Mouse (Mus musculus): ENCODE data around the gene Dapk1. TPM values are rescaled to one million over a fixed set of nuclear protein-coding genes. Genes with fewer than 3 reads are reported as not detected.
A peak's percentile ranks its signal among the peaks of the same experiment; 100 is the strongest.

The Dapk1 gene
- polyA plus RNA-seq, 1 experiment from 2014 or later = 40.8 TPM

GRCm38 (mm10) chr13:60648350-60648749 is 46.6 kb downstream of the Dapk1 start:
- H3K4me2 ChIP-seq (ENCODE audit: low read depth, low read length) = no peak overlapping the region
- peak; percentile 83 for ATAC-seq (ENCODE audit: low read depth)
- H3K4me1 ChIP-seq (replicated peaks; ENCODE audit: control insufficient read depth, insufficient read depth, low read length) = peaks cover 7% of the 10 kb centered on the region; the same call in 1 of the 2 replicates
- no peak overlapping the region for H3K4me3 ChIP-seq (ENCODE audit: low read length)
- H3K27me3 ChIP-seq (ENCODE audit: control insufficient read depth, insufficient read depth, low read depth, low read length) = no peaks in the 10 kb centered on the region
- peak overlapping the region; percentile 43 for H3K27ac ChIP-seq (ENCODE audit: low read length)
- H3K9ac ChIP-seq (ENCODE audit: low read length) = no peak overlapping the region
- no peaks in the 10 kb centered on the region for H3K36me3 ChIP-seq (ENCODE audit: control insufficient read depth, insufficient read depth, low read length)
- no peaks in the 10 kb centered on the region for H3K9me3 ChIP-seq (ENCODE audit: control insufficient read depth, low read length)
- WGBS = 61% methylated on average over 5 of the region's 5 CpGs

DNA sequence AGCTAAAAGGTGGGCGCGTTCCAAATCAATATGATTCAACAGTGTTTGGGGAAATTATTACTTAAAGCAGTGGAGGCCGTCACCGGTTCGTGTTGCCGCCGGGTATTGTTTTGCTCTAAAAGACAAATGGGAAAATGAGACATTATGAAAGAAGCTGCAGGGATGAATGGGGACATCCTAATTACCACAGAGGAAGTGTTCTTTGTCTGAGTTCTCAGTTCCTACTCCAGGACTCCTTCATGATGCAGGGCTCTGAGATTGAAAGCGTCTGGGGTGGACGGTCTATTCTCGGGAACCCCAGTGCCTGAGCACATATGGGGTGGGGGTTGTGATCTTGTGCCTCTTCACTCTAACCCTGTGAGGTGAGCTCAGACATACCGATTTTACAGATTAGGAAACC is 48.3 kb downstream of the Dapk1 start:
- no peaks in the 10 kb centered on the region for H3K9me3 ChIP-seq (ENCODE audit: control insufficient read depth, low read length)
- ATAC-seq (ENCODE audit: low read depth) = no peak
- WGBS = 87% methylated on average over 11 of the region's 11 CpGs
- peaks cover 4% of the 10 kb centered on the region; the same call in 1 of the 2 replicates for H3K4me1 ChIP-seq (replicated peaks; ENCODE audit: control insufficient read depth, insufficient read depth, low read length)
- no peaks in the 10 kb centered on the region for H3K36me3 ChIP-seq (ENCODE audit: control insufficient read depth, insufficient read depth, low read length)
- no peak overlapping the region for H3K27ac ChIP-seq (ENCODE audit: low read length)
- no peak overlapping the region for H3K4me3 ChIP-seq (ENCODE audit: low read length)
- H3K9ac ChIP-seq (ENCODE audit: low read length) = no peak overlapping the region
- no peak overlapping the region for H3K4me2 ChIP-seq (ENCODE audit: low read depth, low read length)
- H3K27me3 ChIP-seq (ENCODE audit: control insufficient read depth, insufficient read depth, low read depth, low read length) = no peaks in the 10 kb centered on the region

GRCm38 (mm10) chr13:60654017-60654565 is 52.3 kb downstream of the Dapk1 start:
- peak; percentile 58 for ATAC-seq (ENCODE audit: low read depth)
- Histone ChIP-seq H3K4me3 (ENCODE audit: low read length) (no peak overlapping the region), H3K27me3 (ENCODE audit: control insufficient read depth, insufficient read depth, low read depth, low read length) (no peaks in the 10 kb centered on the region), H3K9me3 (ENCODE audit: control insufficient read depth, low read length) (no peaks in the 10 kb centered on the region), H3K4me1 (replicated peaks; ENCODE audit: control insufficient read depth, insufficient read depth, low read length) (peaks cover under 1% of the 10 kb centered on the region; the same call in 1 of the 2 replicates), H3K9ac (ENCODE audit: low read length) (no peak overlapping the region), H3K27ac (ENCODE audit: low read length) (peak overlapping the region; percentile 14; the same call in 1 of the 2 replicates), H3K4me2 (ENCODE audit: low read depth, low read length) (no peak overlapping the region), H3K36me3 (ENCODE audit: control insufficient read depth, insufficient read depth, low read length) (no peaks in the 10 kb centered on the region)
- WGBS = 73% methylated on average over 2 of the region's 2 CpGs

DNA sequence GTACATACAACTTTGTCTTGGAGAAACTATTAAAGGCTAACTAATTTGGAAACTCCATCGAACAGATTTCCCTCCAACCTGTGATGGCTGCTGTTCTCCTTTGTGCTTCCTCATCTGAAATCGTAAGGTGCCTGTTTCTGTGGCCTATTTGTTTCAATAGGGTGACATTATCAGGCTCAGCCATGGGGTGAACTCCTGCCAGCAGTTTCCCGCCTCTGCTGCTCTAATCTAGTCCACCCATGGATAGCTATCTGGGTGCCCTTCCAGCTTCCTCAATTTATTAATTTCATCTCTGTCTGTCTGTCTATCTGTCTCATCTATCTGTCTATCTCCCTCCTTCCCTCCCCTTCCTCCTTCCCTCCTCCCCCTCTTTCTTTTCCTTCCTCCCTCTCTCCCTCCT is 53.5 kb downstream of the Dapk1 start:
- 82% methylated on average over 3 of the region's 3 CpGs for WGBS
- ATAC-seq (ENCODE audit: low read depth) = no peak
- Histone ChIP-seq H3K4me2 (ENCODE audit: low read depth, low read length) (no peak overlapping the region), H3K27me3 (ENCODE audit: control insufficient read depth, insufficient read depth, low read depth, low read length) (no peaks in the 10 kb centered on the region), H3K9me3 (ENCODE audit: control insufficient read depth, low read length) (no peaks in the 10 kb centered on the region), H3K4me1 (replicated peaks; ENCODE audit: control insufficient read depth, insufficient read depth, low read length) (peaks cover 3% of the 10 kb centered on the region), H3K9ac (ENCODE audit: low read length) (no peak overlapping the region), H3K27ac (ENCODE audit: low read length) (no peak overlapping the region), H3K4me3 (ENCODE audit: low read length) (no peak overlapping the region), H3K36me3 (ENCODE audit: control insufficient read depth, insufficient read depth, low read length) (no peaks in the 10 kb centered on the region)

- WGBS = 69% methylated on average over 1 of the region's 1 CpGs
- H3K36me3 ChIP-seq (ENCODE audit: control insufficient read depth, insufficient read depth, low read length) = no peaks in the 10 kb centered on the region
These were observed 57.9 kb downstream of the Dapk1 start for GRCm38 (mm10) chr13:60659600-60659999.

GRCm38 (mm10) chr13:60660056-60660455 is 58.3 kb downstream of the Dapk1 start:
- H3K4me3 ChIP-seq (ENCODE audit: low read length) = no peak overlapping the region
- H3K36me3 ChIP-seq (ENCODE audit: control insufficient read depth, insufficient read depth, low read length) = no peaks in the 10 kb centered on the region
- peaks cover 32% of the 10 kb centered on the region for H3K4me1 ChIP-seq (replicated peaks; ENCODE audit: control insufficient read depth, insufficient read depth, low read length)
- no peak overlapping the region for H3K4me2 ChIP-seq (ENCODE audit: low read depth, low read length)
- H3K9ac ChIP-seq (ENCODE audit: low read length) = no peak overlapping the region
- 33% methylated on average over 2 of the region's 2 CpGs for WGBS
- ATAC-seq (ENCODE audit: low read depth) = peak; percentile 68
- no peaks in the 10 kb centered on the region for H3K9me3 ChIP-seq (ENCODE audit: control insufficient read depth, low read length)
- peak overlapping the region; percentile 23 for H3K27ac ChIP-seq (ENCODE audit: low read length)
- no peaks in the 10 kb centered on the region for H3K27me3 ChIP-seq (ENCODE audit: control insufficient read depth, insufficient read depth, low read depth, low read length)

More at GRCm38 (mm10) chr13:60659600-60659999, 57.9 kb downstream of the Dapk1 start:
- Histone ChIP-seq H3K4me1 (replicated peaks; ENCODE audit: control insufficient read depth, insufficient read depth, low read length) (peaks cover 32% of the 10 kb centered on the region), H3K27ac (ENCODE audit: low read length) (peak overlapping the region; percentile 23), H3K9ac (ENCODE audit: low read length) (no peak overlapping the region), H3K4me3 (ENCODE audit: low read length) (no peak overlapping the region), H3K9me3 (ENCODE audit: control insufficient read depth, low read length) (no peaks in the 10 kb centered on the region), H3K27me3 (ENCODE audit: control insufficient read depth, insufficient read depth, low read depth, low read length) (no peaks in the 10 kb centered on the region), H3K4me2 (ENCODE audit: low read depth, low read length) (no peak overlapping the region)
- peak; percentile 23 for ATAC-seq (ENCODE audit: low read depth)

- H3K27me3 ChIP-seq (ENCODE audit: control insufficient read depth, insufficient read depth, low read depth, low read length) = no peaks in the 10 kb centered on the region
- no peaks in the 10 kb centered on the region for H3K36me3 ChIP-seq (ENCODE audit: control insufficient read depth, insufficient read depth, low read length)
- peaks cover 32% of the 10 kb centered on the region for H3K4me1 ChIP-seq (replicated peaks; ENCODE audit: control insufficient read depth, insufficient read depth, low read length)
- no peak overlapping the region for H3K4me3 ChIP-seq (ENCODE audit: low read length)
- ATAC-seq (ENCODE audit: low read depth) = no peak
- H3K9ac ChIP-seq (ENCODE audit: low read length) = no peak overlapping the region
- H3K27ac ChIP-seq (ENCODE audit: low read length) = peak overlapping the region; percentile 7; the same call in 1 of the 2 replicates
- no peaks in the 10 kb centered on the region for H3K9me3 ChIP-seq (ENCODE audit: control insufficient read depth, low read length)
- 59% methylated on average over 9 of the region's 9 CpGs for WGBS
- no peak overlapping the region for H3K4me2 ChIP-seq (ENCODE audit: low read depth, low read length)
These were observed 59.0 kb downstream of the Dapk1 start for GRCm38 (mm10) chr13:60660711-60661261.

DNA sequence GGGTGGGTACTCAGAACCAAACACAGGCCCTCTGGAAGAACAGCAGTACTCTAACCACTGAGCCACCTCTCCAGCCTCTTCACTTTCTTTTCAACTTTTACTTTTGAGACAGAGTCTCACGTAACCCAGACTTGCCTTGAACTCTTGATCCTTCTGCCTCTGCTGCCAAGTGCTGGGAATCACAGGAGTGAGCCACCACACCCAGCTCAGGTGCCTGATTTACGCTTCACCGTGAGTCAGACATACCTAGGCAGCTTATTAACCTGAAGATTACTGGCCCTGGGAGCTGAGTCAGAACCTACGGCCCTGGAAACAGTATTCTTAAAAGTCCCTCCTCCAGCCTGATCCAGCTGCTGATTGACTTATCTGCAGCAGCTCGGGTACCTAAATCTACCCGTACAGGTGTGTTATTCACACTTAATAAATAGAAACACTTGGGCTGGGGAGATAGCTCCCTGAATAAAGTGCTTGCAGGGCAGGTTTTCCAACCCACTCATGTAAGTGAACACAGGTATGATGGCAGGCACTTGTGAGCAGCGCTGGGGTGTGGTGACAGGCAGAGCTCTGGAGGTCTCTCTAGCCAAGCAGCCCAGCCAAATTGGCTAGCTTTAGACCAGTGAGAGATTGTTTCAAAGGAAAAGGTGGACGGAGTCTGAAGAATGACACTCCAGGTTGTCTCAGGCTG is 60.9 kb downstream of the Dapk1 start:
- ATAC-seq (ENCODE audit: low read depth) = peak; percentile 58
- WGBS = 67% methylated on average over 8 of the region's 8 CpGs

GRCm38 (mm10) chr13:60664058-60664457 is 62.3 kb downstream of the Dapk1 start:
- 42% methylated on average over 3 of the region's 3 CpGs for WGBS
- H3K27ac ChIP-seq (ENCODE audit: low read length) = peak overlapping the region; percentile 25; the same call in 1 of the 2 replicates
- H3K4me3 ChIP-seq (ENCODE audit: low read length) = no peak overlapping the region
- H3K9me3 ChIP-seq (ENCODE audit: control insufficient read depth, low read length) = no peaks in the 10 kb centered on the region
- H3K9ac ChIP-seq (ENCODE audit: low read length) = no peak overlapping the region
- 0 out of 2 replicates have a peak, but pooled peaks cover 3% of the 10 kb centered on the region for H3K36me3 ChIP-seq (ENCODE audit: control insufficient read depth, insufficient read depth, low read length)
- H3K4me1 ChIP-seq (replicated peaks; ENCODE audit: control insufficient read depth, insufficient read depth, low read length) = peaks cover 38% of the 10 kb centered on the region
- H3K4me2 ChIP-seq (ENCODE audit: low read depth, low read length) = no peak overlapping the region
- H3K27me3 ChIP-seq (ENCODE audit: control insufficient read depth, insufficient read depth, low read depth, low read length) = no peaks in the 10 kb centered on the region
- ATAC-seq (ENCODE audit: low read depth) = no peak

More for the DNA sequence above, 60.9 kb downstream of the Dapk1 start:
- H3K4me1 ChIP-seq (replicated peaks; ENCODE audit: control insufficient read depth, insufficient read depth, low read length) = peaks cover 33% of the 10 kb centered on the region
- H3K36me3 ChIP-seq (ENCODE audit: control insufficient read depth, insufficient read depth, low read length) = 0 out of 2 replicates have a peak, but pooled peaks cover 3% of the 10 kb centered on the region
- no peak overlapping the region for H3K4me2 ChIP-seq (ENCODE audit: low read depth, low read length)
- peak overlapping the region; percentile 75 for H3K27ac ChIP-seq (ENCODE audit: low read length)
- H3K9ac ChIP-seq (ENCODE audit: low read length) = no peak overlapping the region
- H3K9me3 ChIP-seq (ENCODE audit: control insufficient read depth, low read length) = no peaks in the 10 kb centered on the region
- no peak overlapping the region for H3K4me3 ChIP-seq (ENCODE audit: low read length)
- H3K27me3 ChIP-seq (ENCODE audit: control insufficient read depth, insufficient read depth, low read depth, low read length) = no peaks in the 10 kb centered on the region

Measured in lung, embryonic 16.5 days (tissue).